Mouse (Mus musculus) cortical plate, adult 2 months (tissue): ENCODE measurements around the gene Atp2b2.

Source experiments
- CTCF ChIP-seq: fragments of 200-500 bp; IDR thresholded peaks from 2 replicates; pipeline ENCODE4 v1.5.1; 2011; ENCODE audit warnings: mild to moderate bottlenecking, control low read depth, low read length; ENCODE audit not compliant: insufficient read depth; ENCODE audit errors: extremely low read depth
- POLR2A ChIP-seq: fragments of 200-500 bp; IDR thresholded peaks from 2 replicates; pipeline ENCODE4 v1.6.1; 2011; ENCODE audit warnings: mild to moderate bottlenecking, low read length, control low read depth; ENCODE audit not compliant: insufficient read depth; ENCODE audit errors: extremely low read depth

DNA sequence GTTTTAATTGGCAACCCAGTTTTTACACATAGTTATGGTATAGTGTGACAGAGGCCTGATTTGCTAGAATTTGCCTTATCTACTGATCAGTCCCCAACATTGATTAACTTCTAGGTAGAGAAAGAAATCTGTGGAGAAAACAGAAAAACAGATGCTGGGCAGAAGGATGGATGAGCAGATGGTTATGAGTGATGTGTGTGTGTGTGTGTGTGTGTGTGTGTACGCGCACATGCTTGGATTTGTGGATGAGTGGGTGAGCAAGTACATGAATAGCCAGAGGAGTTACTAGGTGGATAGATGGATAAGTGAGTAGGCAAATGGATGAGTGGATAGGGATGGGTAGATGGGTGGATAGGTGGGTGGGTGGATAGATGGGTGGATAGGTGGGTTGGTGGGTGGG is 20.7 kb upstream of the Atp2b2 start:
- TF ChIP-seq CTCF (no peak), POLR2A (no peak)
